Mouse (Mus musculus): ENCODE data around the gene BC037034. TPM values are rescaled to one million over a fixed set of nuclear protein-coding genes. Genes with fewer than 3 reads are reported as not detected.

The BC037034 gene
- polyA plus RNA-seq, 1 experiment from 2014 or later: 5.8 TPM

- Histone ChIP-seq H3K4me3 (ENCODE audit: low read depth, low read length) (no peak overlapping the region), H3K27ac (replicated peaks; ENCODE audit: low read depth, low read length) (no peak overlapping the region), H3K27me3 (replicated peaks; ENCODE audit: control insufficient read depth, insufficient read depth, low read length) (no peaks in the 10 kb centered on the region), H3K4me2 (ENCODE audit: low read depth, low read length) (no peak overlapping the region), H3K9me3 (ENCODE audit: control insufficient read depth, low read length) (0 out of 2 replicates have a peak, but pooled peaks cover 8% of the 10 kb centered on the region), H3K4me1 (ENCODE audit: control insufficient read depth, insufficient read depth, low read length) (peaks cover 14% of the 10 kb centered on the region), H3K36me3 (ENCODE audit: control insufficient read depth, insufficient read depth, low read length) (peaks cover 14% of the 10 kb centered on the region), H3K9ac (ENCODE audit: low read depth, low read length) (no peak overlapping the region)
- DNase-seq (ENCODE audit: low spot score) (no peak), ATAC-seq (ENCODE audit: low read depth) (no peak)
- WGBS: 93% methylated on average over 15 of the region's 15 CpGs
Observed at GRCm38 (mm10) chr5:138280829-138281228, 17.0 kb upstream of the BC037034 start.

DNA sequence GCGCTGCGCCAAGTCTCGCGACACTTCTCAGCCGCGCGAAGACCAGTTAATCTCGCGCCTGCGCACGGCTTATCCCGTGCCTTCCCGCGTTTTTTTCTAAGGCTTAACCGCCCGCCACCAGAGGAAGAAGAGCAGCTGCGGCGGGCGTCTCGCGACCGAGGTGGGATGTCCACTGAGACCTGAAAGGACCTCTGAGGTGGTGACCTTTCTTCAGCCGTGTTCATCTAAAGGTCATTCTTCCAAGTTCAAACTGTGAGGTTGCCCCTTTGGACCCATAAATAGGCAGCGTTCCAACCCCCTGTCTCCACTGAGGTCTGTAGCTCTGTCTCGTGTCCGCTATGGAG, 16.6 kb upstream of the BC037034 start:
- peak overlapping the region; percentile 65 for H3K4me2 ChIP-seq (ENCODE audit: low read depth, low read length)
- peak overlapping the region; percentile 58 for H3K4me3 ChIP-seq (ENCODE audit: low read depth, low read length)
- H3K4me1 ChIP-seq (ENCODE audit: control insufficient read depth, insufficient read depth, low read length): peaks cover 19% of the 10 kb centered on the region
- H3K36me3 ChIP-seq (ENCODE audit: control insufficient read depth, insufficient read depth, low read length): peaks cover 18% of the 10 kb centered on the region
- H3K9ac ChIP-seq (ENCODE audit: low read depth, low read length): no peak overlapping the region
- WGBS: 29% methylated on average over 22 of the region's 26 CpGs
- H3K9me3 ChIP-seq (ENCODE audit: control insufficient read depth, low read length): 0 out of 2 replicates have a peak, but pooled peaks cover 8% of the 10 kb centered on the region
- ATAC-seq (ENCODE audit: low read depth) (no peak), DNase-seq (ENCODE audit: low spot score) (no peak)
- H3K27me3 ChIP-seq (replicated peaks; ENCODE audit: control insufficient read depth, insufficient read depth, low read length): no peaks in the 10 kb centered on the region
- H3K27ac ChIP-seq (replicated peaks; ENCODE audit: low read depth, low read length): no peak overlapping the region

DNA sequence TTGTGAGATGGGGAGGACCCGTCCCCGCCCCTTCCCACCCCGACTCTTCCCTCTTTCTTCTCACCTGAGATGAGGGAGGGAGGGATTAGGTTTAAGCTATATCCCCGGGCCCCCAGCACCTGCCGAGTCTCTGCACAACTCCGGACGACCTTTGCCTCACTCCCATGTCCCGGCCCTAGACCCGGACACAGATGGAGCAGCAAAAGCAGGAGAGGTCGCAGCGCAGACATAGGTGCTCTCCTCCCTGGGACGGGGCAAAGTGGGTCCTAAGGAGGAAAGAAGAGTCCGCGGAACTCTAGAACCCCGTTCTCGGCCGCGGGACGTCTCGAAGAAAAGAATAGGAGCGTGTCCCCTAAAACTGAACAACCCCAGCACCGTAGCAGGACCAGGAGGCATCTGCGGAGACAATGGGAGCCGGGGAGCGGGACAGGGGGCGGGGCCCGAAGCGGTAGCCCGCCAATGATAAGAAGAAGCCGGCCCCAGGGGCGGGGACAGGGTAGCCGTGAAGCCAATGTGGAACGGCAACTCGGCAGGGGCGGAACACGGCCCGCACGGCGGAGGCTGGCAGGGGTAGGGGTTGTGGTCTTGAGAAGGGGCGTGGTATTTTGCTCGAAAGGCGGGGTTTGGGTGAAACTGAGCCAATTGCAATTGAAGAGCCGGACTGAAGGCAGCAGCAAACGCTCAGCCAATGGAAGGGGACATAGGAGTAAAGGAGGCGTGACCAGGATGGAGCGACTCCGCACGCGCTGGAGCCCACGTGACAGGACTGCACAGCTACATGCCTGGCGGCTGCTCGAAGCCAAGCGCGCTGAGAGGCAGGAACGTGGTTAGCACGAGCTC, 16.0 kb upstream of the BC037034 start, which contains the start of the genes Gm43720, Gpc2 and Stag3:
Gene Gm43720, minus strand, starts transcription at position 374 of the 840 bp plus-strand sequence.
Gene Gpc2, minus strand, starts transcription at position 421 of the 840 bp plus-strand sequence.
Gene Stag3, plus strand, starts transcription at position 656 of the 840 bp plus-strand sequence.
- Histone ChIP-seq H3K9ac (ENCODE audit: low read depth, low read length) (peak within 1 kb of the TSS; percentile 73), H3K4me3 (ENCODE audit: low read depth, low read length) (peak within 1 kb of the TSS; percentile 58), H3K27me3 (replicated peaks; ENCODE audit: control insufficient read depth, insufficient read depth, low read length) (no peaks in the 10 kb centered on the region), H3K4me2 (ENCODE audit: low read depth, low read length) (peak within 1 kb of the TSS; percentile 65), H3K4me1 (ENCODE audit: control insufficient read depth, insufficient read depth, low read length) (peaks cover 24% of the 10 kb centered on the region), H3K36me3 (ENCODE audit: control insufficient read depth, insufficient read depth, low read length) (peaks cover 21% of the 10 kb centered on the region), H3K27ac (replicated peaks; ENCODE audit: low read depth, low read length) (peak within 1 kb of the TSS; percentile 35; the same call in 1 of the 2 replicates), H3K9me3 (ENCODE audit: control insufficient read depth, low read length) (0 out of 2 replicates have a peak, but pooled peaks cover 8% of the 10 kb centered on the region)
- DNase-seq (ENCODE audit: low spot score) (peak; percentile 99), ATAC-seq (ENCODE audit: low read depth) (peak; percentile 99)
- WGBS: under 1% methylated on average over 48 of the region's 56 CpGs

GRCm38 (mm10) chr5:138277994-138278393, 14.2 kb upstream of the BC037034 start:
- Histone ChIP-seq H3K9me3 (ENCODE audit: control insufficient read depth, low read length) (0 out of 2 replicates have a peak, but pooled peaks cover 8% of the 10 kb centered on the region), H3K4me3 (ENCODE audit: low read depth, low read length) (0 out of 2 replicates have a peak overlapping the region, but pooled peaks have one; percentile 58), H3K27ac (replicated peaks; ENCODE audit: low read depth, low read length) (no peak overlapping the region), H3K4me1 (ENCODE audit: control insufficient read depth, insufficient read depth, low read length) (peaks cover 24% of the 10 kb centered on the region), H3K27me3 (replicated peaks; ENCODE audit: control insufficient read depth, insufficient read depth, low read length) (no peaks in the 10 kb centered on the region), H3K36me3 (ENCODE audit: control insufficient read depth, insufficient read depth, low read length) (peaks cover 21% of the 10 kb centered on the region), H3K4me2 (ENCODE audit: low read depth, low read length) (peak overlapping the region; percentile 65; the same call in 1 of the 2 replicates), H3K9ac (ENCODE audit: low read depth, low read length) (no peak overlapping the region)
- ATAC-seq (ENCODE audit: low read depth) (no peak), DNase-seq (ENCODE audit: low spot score) (no peak)
- WGBS: 83% methylated on average over 7 of the region's 7 CpGs

GRCm38 (mm10) chr5:138275216-138276050, 11.6 kb upstream of the BC037034 start:
- Histone ChIP-seq H3K4me3 (ENCODE audit: low read depth, low read length) (peak overlapping the region; percentile 25), H3K4me2 (ENCODE audit: low read depth, low read length) (peak overlapping the region; percentile 49), H3K27me3 (replicated peaks; ENCODE audit: control insufficient read depth, insufficient read depth, low read length) (no peaks in the 10 kb centered on the region), H3K4me1 (ENCODE audit: control insufficient read depth, insufficient read depth, low read length) (peaks cover 29% of the 10 kb centered on the region), H3K36me3 (ENCODE audit: control insufficient read depth, insufficient read depth, low read length) (peaks cover 21% of the 10 kb centered on the region), H3K9ac (ENCODE audit: low read depth, low read length) (peak overlapping the region; percentile 53), H3K9me3 (ENCODE audit: control insufficient read depth, low read length) (0 out of 2 replicates have a peak, but pooled peaks cover 2% of the 10 kb centered on the region), H3K27ac (replicated peaks; ENCODE audit: low read depth, low read length) (no peak overlapping the region)
- DNase-seq (ENCODE audit: low spot score): peak; percentile 77
- WGBS: 21% methylated on average over 39 of the region's 41 CpGs
- no peak for ATAC-seq (ENCODE audit: low read depth)

DNA sequence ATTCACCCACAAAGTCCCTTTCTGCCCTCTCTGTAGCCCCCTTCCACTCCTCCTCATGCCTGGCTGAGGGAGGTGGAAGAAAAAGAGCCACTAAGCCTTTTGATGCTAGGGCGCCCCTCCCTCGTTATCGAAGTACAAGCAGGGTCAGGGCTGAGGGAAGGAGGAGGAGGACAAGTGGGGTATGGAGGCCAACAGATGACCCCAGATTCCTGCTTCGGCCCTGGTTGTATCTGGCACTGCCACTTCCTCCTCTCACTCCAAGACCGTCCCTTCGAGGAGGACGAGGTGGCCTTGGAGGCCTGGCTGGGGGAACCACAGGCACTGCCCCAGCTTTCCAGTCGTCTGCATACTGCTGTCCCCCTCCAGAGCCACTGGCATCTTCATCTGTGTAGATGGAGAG, 10.4 kb upstream of the BC037034 start:
- H3K4me1 ChIP-seq (ENCODE audit: control insufficient read depth, insufficient read depth, low read length): peaks cover 28% of the 10 kb centered on the region
- H3K4me3 ChIP-seq (ENCODE audit: low read depth, low read length): no peak overlapping the region
- H3K27me3 ChIP-seq (replicated peaks; ENCODE audit: control insufficient read depth, insufficient read depth, low read length): no peaks in the 10 kb centered on the region
- WGBS: 81% methylated on average over 8 of the region's 8 CpGs
- H3K9ac ChIP-seq (ENCODE audit: low read depth, low read length): no peak overlapping the region
- ATAC-seq (ENCODE audit: low read depth) (no peak), DNase-seq (ENCODE audit: low spot score) (no peak)
- peaks cover 21% of the 10 kb centered on the region for H3K36me3 ChIP-seq (ENCODE audit: control insufficient read depth, insufficient read depth, low read length)
- no peak overlapping the region for H3K27ac ChIP-seq (replicated peaks; ENCODE audit: low read depth, low read length)
- no peak overlapping the region for H3K4me2 ChIP-seq (ENCODE audit: low read depth, low read length)
- no peaks in the 10 kb centered on the region for H3K9me3 ChIP-seq (ENCODE audit: control insufficient read depth, low read length)

DNA sequence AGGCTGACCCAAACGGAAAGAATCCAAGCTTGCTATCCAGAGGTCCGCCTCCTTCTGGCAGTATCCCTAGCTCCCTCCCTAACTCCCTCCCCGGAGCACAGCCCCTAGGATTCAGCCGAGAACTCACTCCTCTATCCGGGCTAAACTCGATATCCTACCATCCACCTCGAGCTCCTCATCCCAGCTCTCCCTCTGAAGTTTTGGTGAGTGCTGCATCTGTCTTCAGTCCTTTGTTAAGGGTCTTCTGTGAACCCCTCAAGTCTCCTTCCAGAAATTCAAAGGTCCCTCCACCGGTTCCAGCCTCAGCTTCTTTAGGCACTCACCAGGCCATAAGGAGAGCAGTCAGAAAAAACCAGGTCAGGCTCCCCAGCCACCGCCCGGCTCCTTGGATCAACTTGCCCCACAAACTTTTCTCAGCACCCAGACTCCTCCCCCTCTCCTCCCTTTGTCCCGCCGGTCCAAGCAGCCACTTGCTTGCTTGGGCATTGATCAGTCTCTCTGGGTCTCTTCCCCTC, 8.6 kb upstream of the BC037034 start, which contains the start of gene Gal3st4:
Gene Gal3st4, minus strand, starts transcription at position 432 of the 515 bp plus-strand sequence.
- Histone ChIP-seq H3K4me3 (ENCODE audit: low read depth, low read length) (peak within 1 kb of the TSS; percentile 24), H3K36me3 (ENCODE audit: control insufficient read depth, insufficient read depth, low read length) (peaks cover 20% of the 10 kb centered on the region), H3K27ac (replicated peaks; ENCODE audit: low read depth, low read length) (peak within 1 kb of the TSS; percentile 61), H3K4me1 (ENCODE audit: control insufficient read depth, insufficient read depth, low read length) (peaks cover 16% of the 10 kb centered on the region), H3K9me3 (ENCODE audit: control insufficient read depth, low read length) (no peaks in the 10 kb centered on the region), H3K9ac (ENCODE audit: low read depth, low read length) (peak within 1 kb of the TSS; percentile 53), H3K4me2 (ENCODE audit: low read depth, low read length) (peak within 1 kb of the TSS; percentile 41), H3K27me3 (replicated peaks; ENCODE audit: control insufficient read depth, insufficient read depth, low read length) (no peaks in the 10 kb centered on the region)
- DNase-seq (ENCODE audit: low spot score): peak; percentile 63
- 1% methylated on average over 12 of the region's 12 CpGs for WGBS
- peak; percentile 64 for ATAC-seq (ENCODE audit: low read depth)

GRCm38 (mm10) chr5:138271232-138271631, 7.4 kb upstream of the BC037034 start:
- Histone ChIP-seq H3K27ac (replicated peaks; ENCODE audit: low read depth, low read length) (no peak overlapping the region), H3K9ac (ENCODE audit: low read depth, low read length) (no peak overlapping the region), H3K27me3 (replicated peaks; ENCODE audit: control insufficient read depth, insufficient read depth, low read length) (no peaks in the 10 kb centered on the region), H3K4me1 (ENCODE audit: control insufficient read depth, insufficient read depth, low read length) (peaks cover 16% of the 10 kb centered on the region), H3K4me3 (ENCODE audit: low read depth, low read length) (no peak overlapping the region), H3K9me3 (ENCODE audit: control insufficient read depth, low read length) (no peaks in the 10 kb centered on the region), H3K36me3 (ENCODE audit: control insufficient read depth, insufficient read depth, low read length) (peaks cover 12% of the 10 kb centered on the region; the same call in 1 of the 2 replicates), H3K4me2 (ENCODE audit: low read depth, low read length) (no peak overlapping the region)
- no peak for ATAC-seq (ENCODE audit: low read depth)
- WGBS: 55% methylated on average over 3 of the region's 3 CpGs
- no peak for DNase-seq (ENCODE audit: low spot score)
